Mouse (Mus musculus): ENCODE measurements around the gene Ypel2. TPM values are rescaled to one million over a fixed set of nuclear protein-coding genes. Genes with fewer than 3 reads are reported as not detected.

The Ypel2 gene
- polyA plus RNA-seq, 1 experiment, result 10.4 TPM

DNA sequence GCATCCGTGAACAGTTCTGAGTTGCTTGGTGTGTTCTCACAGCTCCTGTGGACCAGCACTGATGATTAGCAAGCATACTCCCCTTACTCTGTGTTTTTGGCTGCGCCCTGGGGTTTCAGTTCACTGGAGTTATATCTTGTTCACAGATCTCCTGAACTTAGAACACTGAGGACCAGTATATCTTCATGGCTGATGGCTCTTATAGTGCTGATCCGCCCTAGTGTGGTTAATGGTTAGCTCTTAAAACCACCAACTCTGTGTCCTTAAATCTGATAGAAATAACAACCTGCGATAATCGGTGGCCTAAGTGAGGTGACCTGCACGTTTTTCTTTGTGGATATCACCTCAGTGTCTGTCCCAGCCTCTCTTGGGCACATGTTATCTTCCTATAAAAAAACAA lies 84.5 kb downstream of the Ypel2 start:
- TF ChIP-seq CTCF (IDR thresholded peaks at IDR 0.05; ENCODE audit: borderline replicate concordance, insufficient read depth, low read length) (no peak), POLR2A (IDR thresholded peaks at IDR 0.05; ENCODE audit: low read depth, low read length) (no peak)

GRCm38 (mm10) chr11:86907889-86908590 lies 85.5 kb downstream of the Ypel2 start:
- Histone ChIP-seq H3K27ac (ENCODE audit: insufficient read depth, low read length) (no peak overlapping the region), H3K4me1 (ENCODE audit: control insufficient read depth, insufficient read depth, low read length) (no peaks in the 10 kb centered on the region), H3K4me3 (ENCODE audit: insufficient read depth, low read length) (no peak overlapping the region)
- TF ChIP-seq CTCF (IDR thresholded peaks at IDR 0.05; ENCODE audit: borderline replicate concordance, insufficient read depth, low read length), result no peak
- no peak for TF ChIP-seq POLR2A (IDR thresholded peaks at IDR 0.05; ENCODE audit: low read depth, low read length)

More for the DNA sequence above, 84.5 kb downstream of the Ypel2 start:
- Histone ChIP-seq H3K27ac (ENCODE audit: insufficient read depth, low read length) (no peak overlapping the region), H3K4me3 (ENCODE audit: insufficient read depth, low read length) (no peak overlapping the region), H3K4me1 (ENCODE audit: control insufficient read depth, insufficient read depth, low read length) (no peaks in the 10 kb centered on the region)

GRCm38 (mm10) chr11:86906767-86907662 lies 86.5 kb downstream of the Ypel2 start:
- Histone ChIP-seq H3K4me3 (ENCODE audit: insufficient read depth, low read length) (no peak overlapping the region), H3K4me1 (ENCODE audit: control insufficient read depth, insufficient read depth, low read length) (no peaks in the 10 kb centered on the region), H3K27ac (ENCODE audit: insufficient read depth, low read length) (no peak overlapping the region)
- no peak for TF ChIP-seq POLR2A (IDR thresholded peaks at IDR 0.05; ENCODE audit: low read depth, low read length)
- no peak for TF ChIP-seq CTCF (IDR thresholded peaks at IDR 0.05; ENCODE audit: borderline replicate concordance, insufficient read depth, low read length)

DNA sequence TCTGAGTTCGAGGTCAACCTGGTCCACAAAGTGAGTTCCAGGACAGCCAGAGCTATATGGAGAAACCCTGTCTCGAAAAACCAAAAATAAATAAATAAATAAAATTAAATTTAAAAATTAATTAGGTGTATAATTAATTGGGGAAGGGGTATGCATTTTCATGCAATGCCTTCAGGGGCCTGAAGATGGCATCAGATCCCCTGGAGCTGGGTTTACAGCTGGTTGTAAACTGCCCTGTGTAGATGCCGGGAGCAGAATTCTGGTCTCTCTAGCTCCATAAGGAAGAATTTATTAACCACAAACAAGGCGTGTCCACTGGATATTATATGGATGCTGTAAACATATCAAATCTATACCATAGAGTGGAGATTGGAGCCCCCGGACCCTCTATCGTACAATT lies 87.2 kb downstream of the Ypel2 start:
- Histone ChIP-seq H3K4me1 (ENCODE audit: control insufficient read depth, insufficient read depth, low read length) (no peaks in the 10 kb centered on the region), H3K4me3 (ENCODE audit: insufficient read depth, low read length) (no peak overlapping the region), H3K27ac (ENCODE audit: insufficient read depth, low read length) (no peak overlapping the region)
- TF ChIP-seq CTCF (IDR thresholded peaks at IDR 0.05; ENCODE audit: borderline replicate concordance, insufficient read depth, low read length) (no peak), POLR2A (IDR thresholded peaks at IDR 0.05; ENCODE audit: low read depth, low read length) (no peak)

DNA sequence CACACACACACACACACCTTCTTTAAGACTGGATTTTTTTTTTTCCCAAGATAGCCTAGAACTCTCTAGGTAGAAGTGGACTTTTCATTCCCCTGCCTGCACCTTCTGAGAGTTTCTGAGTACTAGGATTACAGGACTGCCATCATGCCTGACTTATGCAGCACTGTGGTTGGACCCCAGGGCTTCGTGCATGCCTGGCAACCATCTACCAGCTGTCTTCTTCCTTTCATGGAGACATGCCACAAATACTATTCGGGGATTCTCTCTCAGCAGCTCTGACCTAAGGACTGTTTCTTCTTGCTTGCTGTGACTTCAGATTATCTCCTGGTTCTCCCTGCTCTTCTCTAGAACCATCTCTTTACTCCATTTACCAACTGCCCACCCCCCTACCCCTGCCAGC lies 88.2 kb downstream of the Ypel2 start:
- no peak overlapping the region for H3K4me3 ChIP-seq (ENCODE audit: insufficient read depth, low read length)
- no peak overlapping the region for H3K27ac ChIP-seq (ENCODE audit: insufficient read depth, low read length)
- TF ChIP-seq CTCF (IDR thresholded peaks at IDR 0.05; ENCODE audit: borderline replicate concordance, insufficient read depth, low read length) (no peak), POLR2A (IDR thresholded peaks at IDR 0.05; ENCODE audit: low read depth, low read length) (no peak)
- H3K4me1 ChIP-seq (ENCODE audit: control insufficient read depth, insufficient read depth, low read length), result no peaks in the 10 kb centered on the region

GRCm38 (mm10) chr11:86904706-86905105 lies 88.8 kb downstream of the Ypel2 start:
- TF ChIP-seq POLR2A (IDR thresholded peaks at IDR 0.05; ENCODE audit: low read depth, low read length), result no peak
- no peak for TF ChIP-seq CTCF (IDR thresholded peaks at IDR 0.05; ENCODE audit: borderline replicate concordance, insufficient read depth, low read length)
- H3K4me1 ChIP-seq (ENCODE audit: control insufficient read depth, insufficient read depth, low read length), result no peaks in the 10 kb centered on the region
- no peak overlapping the region for H3K27ac ChIP-seq (ENCODE audit: insufficient read depth, low read length)
- H3K4me3 ChIP-seq (ENCODE audit: insufficient read depth, low read length), result no peak overlapping the region

DNA sequence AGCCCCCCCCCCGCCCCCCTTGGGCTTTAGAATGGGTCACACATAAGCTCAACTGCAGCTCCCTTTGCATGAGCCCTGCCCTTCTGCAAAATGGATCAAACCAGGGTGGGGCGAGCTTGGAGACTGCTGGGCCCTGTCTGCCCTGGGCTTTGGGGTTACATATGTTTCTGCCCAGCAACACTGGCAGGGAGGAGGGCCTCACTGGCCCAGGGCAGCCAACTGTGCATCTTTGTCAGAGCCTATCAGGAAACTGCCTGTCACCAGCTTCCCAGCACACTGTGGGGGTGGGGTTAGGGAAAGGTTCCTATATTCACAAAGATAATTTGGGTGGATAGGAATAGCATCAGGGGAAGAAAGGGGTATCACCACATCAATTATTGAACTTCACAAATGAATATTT lies 95.1 kb downstream of the Ypel2 start:
- TF ChIP-seq POLR2A (IDR thresholded peaks at IDR 0.05; ENCODE audit: low read depth, low read length) (no peak), CTCF (IDR thresholded peaks at IDR 0.05; ENCODE audit: borderline replicate concordance, insufficient read depth, low read length) (no peak)
- H3K4me3 ChIP-seq (ENCODE audit: insufficient read depth, low read length), result no peak overlapping the region
- no peak overlapping the region for H3K27ac ChIP-seq (ENCODE audit: insufficient read depth, low read length)
- H3K4me1 ChIP-seq (ENCODE audit: control insufficient read depth, insufficient read depth, low read length), result no peaks in the 10 kb centered on the region; the same call in 1 of the 2 replicates

- Histone ChIP-seq H3K4me3 (ENCODE audit: insufficient read depth, low read length) (no peak overlapping the region), H3K27ac (ENCODE audit: insufficient read depth, low read length) (no peak overlapping the region), H3K4me1 (ENCODE audit: control insufficient read depth, insufficient read depth, low read length) (no peaks in the 10 kb centered on the region; the same call in 1 of the 2 replicates)
- no peak for TF ChIP-seq CTCF (IDR thresholded peaks at IDR 0.05; ENCODE audit: borderline replicate concordance, insufficient read depth, low read length)
- TF ChIP-seq POLR2A (IDR thresholded peaks at IDR 0.05; ENCODE audit: low read depth, low read length), result no peak
Observed at GRCm38 (mm10) chr11:86895567-86895966, 97.9 kb downstream of the Ypel2 start.

GRCm38 (mm10) chr11:86895156-86895555 lies 98.4 kb downstream of the Ypel2 start:
- TF ChIP-seq POLR2A (IDR thresholded peaks at IDR 0.05; ENCODE audit: low read depth, low read length) (no peak), CTCF (IDR thresholded peaks at IDR 0.05; ENCODE audit: borderline replicate concordance, insufficient read depth, low read length) (no peak)

DNA sequence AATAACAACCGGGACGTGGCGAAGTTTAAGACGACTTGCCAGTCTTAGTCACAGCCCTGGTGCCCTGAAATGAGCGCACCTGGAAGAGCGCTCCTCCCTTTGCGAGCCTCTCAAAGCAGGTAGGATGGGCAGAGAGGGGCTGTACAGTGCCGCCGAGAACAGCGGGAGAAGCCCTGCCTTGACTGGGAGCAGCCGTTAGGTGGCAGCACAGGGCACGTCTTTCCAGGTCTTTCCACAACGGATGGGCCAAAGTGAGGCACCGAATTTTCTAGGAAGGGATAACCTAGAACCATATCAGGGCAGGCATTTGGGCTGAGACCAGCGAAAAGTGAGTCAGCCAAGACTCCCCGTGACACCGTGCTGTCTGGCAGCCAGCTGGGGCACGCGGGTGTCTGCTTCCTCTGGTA lies 99.3 kb downstream of the Ypel2 start:
- Histone ChIP-seq H3K4me3 (ENCODE audit: insufficient read depth, low read length) (no peak overlapping the region), H3K27ac (ENCODE audit: insufficient read depth, low read length) (no peak overlapping the region), H3K4me1 (ENCODE audit: control insufficient read depth, insufficient read depth, low read length) (no peaks in the 10 kb centered on the region; the same call in 1 of the 2 replicates)
- TF ChIP-seq CTCF (IDR thresholded peaks at IDR 0.05; ENCODE audit: borderline replicate concordance, insufficient read depth, low read length) (peak; percentile 93), POLR2A (IDR thresholded peaks at IDR 0.05; ENCODE audit: low read depth, low read length) (no peak)

More at GRCm38 (mm10) chr11:86895156-86895555, 98.4 kb downstream of the Ypel2 start:
- no peak overlapping the region; the same call in 1 of the 2 replicates for H3K27ac ChIP-seq (ENCODE audit: insufficient read depth, low read length)
- H3K4me3 ChIP-seq (ENCODE audit: insufficient read depth, low read length), result no peak overlapping the region
- H3K4me1 ChIP-seq (ENCODE audit: control insufficient read depth, insufficient read depth, low read length), result no peaks in the 10 kb centered on the region; the same call in 1 of the 2 replicates
